22 mouse cellular contexts compared by ENCODE assay signal in genomic region chr11:90748448-90748847, GRCm38 (mm10).
DNase-seq lines count a peak whose midpoint lies in the region; ATAC-seq and TF ChIP-seq lines count a peak whose summit lies in the region.
"Had no signal": no experiment of that assay in that cellular context is flagged by ENCODE, and none has a peak within 500 bp of the region (broad histone marks: within the 10 kb centered on the region; RNA-seq: fewer than 3 reads in every experiment).

No protein-coding gene starts in this region.

- no peak overlapping the region for H3K4me3 ChIP-seq in lung, embryonic 14.5 days (ENCODE audit: low read depth, low read length)
- H3K4me3 ChIP-seq: embryonic facial prominence, embryonic 13.5 days; forebrain, embryonic 13.5 days; heart, adult 2 months; heart, embryonic 12.5 days; hindbrain, embryonic 10.5 days; intestine, embryonic 15.5 days had no signal

- no peaks in the 10 kb centered on the region for H3K9me3 ChIP-seq in lung, embryonic 14.5 days (ENCODE audit: low read depth, low read length)
- H3K9me3 ChIP-seq: embryonic facial prominence, embryonic 13.5 days; forebrain, embryonic 13.5 days; heart, embryonic 12.5 days; hindbrain, embryonic 10.5 days; intestine, embryonic 15.5 days had no signal

- 62% methylated on average over 3 of the region's 3 CpGs for WGBS in lung, embryonic 14.5 days

- H3K36me3 ChIP-seq in lung, embryonic 14.5 days (ENCODE audit: insufficient read depth): no peaks in the 10 kb centered on the region
- H3K36me3 ChIP-seq: embryonic facial prominence, embryonic 13.5 days; heart, embryonic 12.5 days; hindbrain, embryonic 10.5 days; intestine, embryonic 15.5 days had no signal

- peak; percentile 40 for DNase-seq in embryo, embryonic 10 days (ENCODE audit: low spot score)
- DNase-seq in embryo, embryonic 9.5 days (ENCODE audit: extremely low spot score): no peak
- peak; percentile 17 for DNase-seq in lung, embryonic 14.5 days
- no peak for DNase-seq in lung, postnatal 36 days
- peak; percentile 12 for DNase-seq in embryo, embryonic 11 days
- no peak for DNase-seq in heart, adult 18-20 months
- DNase-seq in urinary bladder, adult 18-20 months (ENCODE audit: low spot score in 2 of 2): no peak
- DNase-seq: adrenal gland, postnatal 10 days; B cell, adult 2 months; cerebellum, adult 11 months; cerebellum, adult 8-10 months; cerebellum, postnatal 14 days; forebrain, postnatal 0 days; gastrocnemius, postnatal 36 days; heart, adult 2 months had no signal

- no peak overlapping the region for H3K4me2 ChIP-seq in lung, embryonic 14.5 days
- H3K4me2 ChIP-seq: embryonic facial prominence, embryonic 13.5 days; forebrain, embryonic 13.5 days; heart, embryonic 12.5 days; hindbrain, embryonic 14.5 days; intestine, embryonic 15.5 days had no signal

- H3K9ac ChIP-seq in lung, embryonic 14.5 days: no peak overlapping the region
- H3K9ac ChIP-seq: embryonic facial prominence, embryonic 13.5 days; forebrain, embryonic 13.5 days; forebrain, postnatal 0 days; heart, embryonic 12.5 days; hindbrain, embryonic 14.5 days; intestine, embryonic 15.5 days had no signal

- no peak overlapping the region for H3K27ac ChIP-seq in lung, embryonic 14.5 days (ENCODE audit: low read depth)
- H3K27ac ChIP-seq: embryonic facial prominence, embryonic 13.5 days; forebrain, embryonic 13.5 days; heart, adult 2 months; hindbrain, embryonic 10.5 days; hindbrain, embryonic 14.5 days; intestine, embryonic 15.5 days had no signal

- no peaks in the 10 kb centered on the region for H3K27me3 ChIP-seq in lung, embryonic 14.5 days (ENCODE audit: insufficient read depth, low read length)
- H3K27me3 ChIP-seq: embryonic facial prominence, embryonic 13.5 days; forebrain, embryonic 13.5 days; heart, embryonic 12.5 days; intestine, embryonic 15.5 days had no signal

- TF ChIP-seq CTCF in lung, embryonic 14.5 days (IDR thresholded peaks at IDR 0.05; ENCODE audit: low read depth): no peak

- no peaks in the 10 kb centered on the region for H3K4me1 ChIP-seq in lung, embryonic 14.5 days (ENCODE audit: insufficient read depth)
- H3K4me1 ChIP-seq: embryonic facial prominence, embryonic 13.5 days; forebrain, embryonic 13.5 days; heart, embryonic 12.5 days; hindbrain, embryonic 10.5 days; intestine, embryonic 15.5 days had no signal

- ATAC-seq in lung, embryonic 14.5 days (ENCODE audit: insufficient read depth): no peak
- ATAC-seq: CD4-positive, CD25-positive, alpha-beta regulatory T cell, adult 4 months; forebrain, embryonic 13.5 days; forebrain, postnatal 0 days; intestine, embryonic 15.5 days had no signal

Comparison
In these comparisons a context has a peak if more than half of its experiments do, and no peak if none do; other contexts are left out.
1. DNase-seq: peak in embryo, embryonic 10 days (single experiment), lung, embryonic 14.5 days (single experiment) and embryo, embryonic 11 days (single experiment); none in embryo, embryonic 9.5 days (single experiment), lung, postnatal 36 days (single experiment), heart, adult 18-20 months (0 of 2) and urinary bladder, adult 18-20 months (0 of 2).